Mouse (Mus musculus) megakaryocyte, embryonic 14.5 days (primary cell): ENCODE measurements around the gene Tshz2.

ENCODE experiments used
- FLI1 ChIP-seq: IDR thresholded peaks from 2 replicates; pipeline ENCODE4 v1.6.1; 2012; ENCODE audit warnings: low read length, inconsistent platforms, mixed read lengths
- GATA1 ChIP-seq: IDR thresholded peaks from 3 replicates; pipeline ENCODE4 v1.6.1; 2012; ENCODE audit warnings: mixed read lengths, low read length, inconsistent platforms, borderline replicate concordance

GRCm38 (mm10) chr2:169607787-169608186 lies 25.0 kb upstream of the Tshz2 start:
- TF ChIP-seq GATA1 (no peak), FLI1 (no peak)
